Mouse (Mus musculus) midbrain, embryonic 12.5 days (tissue): ENCODE data around the gene Slc5a3. TPM values are rescaled to one million over a fixed set of nuclear protein-coding genes. Genes with fewer than 3 reads are reported as not detected.

Experiments
- ATAC-seq: fragments of 200-750 bp; cut with Nextera tagmentation; 2 replicates; pipeline ENCODE4 v1.8.0; 2017; ENCODE audit warnings: low read depth, moderate TSS enrichment, moderate library complexity; ENCODE audit not compliant: low FRiP score
- H3K27ac ChIP-seq: fragments of 300-500 bp; sonication (generic); replicated peaks from 2 replicates; pipeline ENCODE4 v1.5.1; 2016; ENCODE audit warnings: mild to moderate bottlenecking
- H3K27me3 ChIP-seq: fragments of 300-500 bp; sonication (generic); 2 replicates; pipeline ENCODE4 v1.6.1; 2016; ENCODE audit warnings: mild to moderate bottlenecking
- H3K36me3 ChIP-seq: fragments of 300-500 bp; sonication (generic); 2 replicates; pipeline ENCODE4 v1.6.1; 2016
- H3K4me1 ChIP-seq: fragments of 300-500 bp; sonication (generic); 2 replicates; pipeline ENCODE4 v1.6.1; 2016
- H3K4me2 ChIP-seq: fragments of 300-500 bp; sonication (generic); replicated peaks from 2 replicates; pipeline ENCODE4 v1.6.1; 2016; ENCODE audit warnings: mild to moderate bottlenecking, moderate library complexity
- H3K4me3 ChIP-seq: fragments of 300-500 bp; sonication (generic); 2 replicates; pipeline ENCODE4 v1.5.1; 2016; ENCODE audit warnings: mild to moderate bottlenecking
- H3K9ac ChIP-seq: fragments of 300-500 bp; sonication (generic); replicated peaks from 2 replicates; pipeline ENCODE4 v1.6.1; 2016; ENCODE audit warnings: mild to moderate bottlenecking, moderate library complexity
- H3K9me3 ChIP-seq: fragments of 300-500 bp; sonication (generic); 2 replicates; pipeline ENCODE4 v1.6.1; 2016; ENCODE audit warnings: mild to moderate bottlenecking
- WGBS: fragments of 180-500 bp; shearing (Covaris S2); methylation state at CpG from one replicate; pipeline ENCODE4 v1.1.7; 2016; 5-methylcytosine and 5-hydroxymethylcytosine counted together
- polyA plus RNA-seq: library from polyadenylated mRNA; unstranded; fragments of >200 nt; fragmentation: Nextera tagmentation; extraction: Ambion mirVana; gene quantifications from 2 replicates; pipeline ENCODE4 v1.2.1, GENCODE M21; 2016

The Slc5a3 gene
- polyA plus RNA-seq, 1 experiment from 2014 or later: 13.2 TPM

- Histone ChIP-seq H3K36me3 (no peaks in the 10 kb centered on the region), H3K27ac (no peak overlapping the region), H3K9me3 (no peaks in the 10 kb centered on the region), H3K27me3 (no peaks in the 10 kb centered on the region), H3K4me2 (no peak overlapping the region), H3K4me3 (no peak overlapping the region), H3K9ac (no peak overlapping the region), H3K4me1 (peaks cover under 1% of the 10 kb centered on the region; the same call in 1 of the 2 replicates)
- WGBS: 88% methylated on average over 11 of the region's 11 CpGs
- ATAC-seq: no peak
Observed at GRCm38 (mm10) chr16:92134148-92134764, 76.1 kb downstream of the Slc5a3 start.

GRCm38 (mm10) chr16:92136275-92136674 lies 78.2 kb downstream of the Slc5a3 start:
- Histone ChIP-seq H3K9me3 (no peaks in the 10 kb centered on the region), H3K27me3 (no peaks in the 10 kb centered on the region), H3K36me3 (no peaks in the 10 kb centered on the region), H3K4me3 (no peak overlapping the region), H3K4me1 (peaks cover 17% of the 10 kb centered on the region), H3K4me2 (no peak overlapping the region), H3K9ac (no peak overlapping the region), H3K27ac (no peak overlapping the region)
- ATAC-seq: no peak
- WGBS: 94% methylated on average over 15 of the region's 15 CpGs

Other genes with a start within 250 kb of the Slc5a3 start
- 109 and 116 TPM in 2 replicates for gene Mrps6, start 52 bp upstream of the Slc5a3 start, polyA plus RNA-seq
- gene Gm49711, start within 50 bp of the Slc5a3 start, polyA plus RNA-seq: not detected in 2 replicates
- 0.38 and 2.7 TPM in 2 replicates for gene Kcne2, start 234.1 kb downstream of the Slc5a3 start, polyA plus RNA-seq
- gene Smim11, start 243.0 kb downstream of the Slc5a3 start, polyA plus RNA-seq: 126 and 127 TPM in 2 replicates